Mouse (Mus musculus): ENCODE data around the gene Txk. TPM values are rescaled to one million over a fixed set of nuclear protein-coding genes. Genes with fewer than 3 reads are reported as not detected.

Gene Txk
- under 1 TPM in 1 of 2 experiments, not detected in 1; 0.11 TPM for total RNA-seq (2021)
- long read RNA-seq, result 0 reads

GRCm38 (mm10) chr5:72752585-72752984 is at the start of gene Txk:
Txk (minus strand) TSS chr5:72752777.
- no peak for DNase-seq (ENCODE audit: low spot score in 2 of 2)

- no peak for DNase-seq (ENCODE audit: low spot score in 2 of 2)
These were observed 46.0 kb upstream of the Txk start for GRCm38 (mm10) chr5:72798563-72798962.

- peak in 1 of 2 experiments; percentile 24 for DNase-seq (ENCODE audit: low spot score in 2 of 2)
These were observed 43.6 kb upstream of the Txk start for GRCm38 (mm10) chr5:72796186-72796613.

GRCm38 (mm10) chr5:72793309-72793850 is 40.8 kb upstream of the Txk start:
- no peak for DNase-seq (ENCODE audit: low spot score in 2 of 2)

- DNase-seq (ENCODE audit: low spot score in 2 of 2), result no peak
These were observed 39.2 kb upstream of the Txk start for GRCm38 (mm10) chr5:72791789-72792188.

GRCm38 (mm10) chr5:72791386-72791785 is 38.8 kb upstream of the Txk start:
- DNase-seq (ENCODE audit: low spot score in 2 of 2), result no peak

GRCm38 (mm10) chr5:72785451-72785850 is 32.9 kb upstream of the Txk start:
- DNase-seq (ENCODE audit: low spot score in 2 of 2), result no peak

GRCm38 (mm10) chr5:72784719-72785118 is 32.1 kb upstream of the Txk start:
- no peak for DNase-seq (ENCODE audit: low spot score in 2 of 2)

- no peak for DNase-seq (ENCODE audit: low spot score in 2 of 2)
These were observed 31.4 kb upstream of the Txk start for GRCm38 (mm10) chr5:72783957-72784356.

GRCm38 (mm10) chr5:72783123-72783522 is 30.5 kb upstream of the Txk start:
- DNase-seq (ENCODE audit: low spot score in 2 of 2), result no peak

- no peak for DNase-seq (ENCODE audit: low spot score in 2 of 2)
These were observed 29.2 kb upstream of the Txk start for GRCm38 (mm10) chr5:72781776-72782175.

- no peak for DNase-seq (ENCODE audit: low spot score in 2 of 2)
These were observed 24.0 kb upstream of the Txk start for GRCm38 (mm10) chr5:72776595-72776994.

- no peak for DNase-seq (ENCODE audit: low spot score in 2 of 2)
These were observed 23.6 kb upstream of the Txk start for GRCm38 (mm10) chr5:72776127-72776526.

- no peak for DNase-seq (ENCODE audit: low spot score in 2 of 2)
These were observed 17.3 kb upstream of the Txk start for GRCm38 (mm10) chr5:72769841-72770240.

- DNase-seq (ENCODE audit: low spot score in 2 of 2), result no peak
These were observed 11.0 kb upstream of the Txk start for GRCm38 (mm10) chr5:72763546-72763945.

- DNase-seq (ENCODE audit: low spot score in 2 of 2), result no peak
These were observed 10.4 kb upstream of the Txk start for GRCm38 (mm10) chr5:72763025-72763424.

GRCm38 (mm10) chr5:72761758-72762157 is 9.2 kb upstream of the Txk start:
- no peak for DNase-seq (ENCODE audit: low spot score in 2 of 2)

- DNase-seq (ENCODE audit: low spot score in 2 of 2), result no peak
These were observed 8.7 kb upstream of the Txk start for GRCm38 (mm10) chr5:72761237-72761636.

- DNase-seq (ENCODE audit: low spot score in 2 of 2), result no peak
These were observed 6.6 kb upstream of the Txk start for GRCm38 (mm10) chr5:72758925-72759924.

- DNase-seq (ENCODE audit: low spot score in 2 of 2), result no peak
These were observed 4.7 kb upstream of the Txk start for GRCm38 (mm10) chr5:72757155-72757773.

GRCm38 (mm10) chr5:72755941-72756340 is 3.4 kb upstream of the Txk start:
- peak; percentile 23 to 27 for DNase-seq (ENCODE audit: low spot score in 2 of 2)

- no peak for DNase-seq (ENCODE audit: low spot score in 2 of 2)
These were observed 2.5 kb upstream of the Txk start for GRCm38 (mm10) chr5:72755035-72755434.
